ENCODE assay signal across 9 mouse cellular contexts in the genomic region with DNA sequence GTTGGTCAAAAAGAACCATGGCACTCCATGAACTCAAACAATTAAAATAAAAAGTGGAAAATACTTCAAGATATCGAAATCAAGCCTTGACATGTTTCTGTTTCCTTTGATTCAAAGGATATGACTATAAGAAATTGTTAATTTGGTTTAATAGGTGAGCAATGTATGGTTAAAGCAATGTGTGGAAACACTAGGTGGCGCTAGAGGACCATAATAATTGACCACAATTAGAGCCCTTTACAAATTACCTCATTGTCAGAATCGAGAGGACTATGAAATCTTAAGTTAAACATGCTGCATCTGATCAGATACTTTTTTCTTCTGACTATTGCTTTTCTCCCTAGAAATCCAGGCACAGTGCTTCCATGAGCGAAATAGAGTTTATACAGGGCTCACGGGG. TPM values are rescaled to one million over a fixed set of nuclear protein-coding genes. Genes with fewer than 3 reads are reported as not detected.
A peak's percentile ranks its signal among the peaks of the same experiment; 100 is the strongest.
DNase-seq lines count a peak whose midpoint lies in the region; ATAC-seq and TF ChIP-seq lines count a peak whose summit lies in the region.
"Had no signal": no experiment of that assay in that cellular context is flagged by ENCODE, and none has a peak within 500 bp of the region (broad histone marks: within the 10 kb centered on the region; RNA-seq: fewer than 3 reads in every experiment).

No protein-coding gene starts in this region.

- no peaks in the 10 kb centered on the region for H3K4me1 ChIP-seq in cerebellum, adult 2 months (ENCODE audit: control insufficient read depth, insufficient read depth, low read length)
- H3K4me1 ChIP-seq in midbrain, embryonic 12.5 days = no peaks in the 10 kb centered on the region
- H3K4me1 ChIP-seq: liver, embryonic 13.5 days had no signal

- no peak overlapping the region for H3K9ac ChIP-seq in midbrain, embryonic 12.5 days (replicated peaks)
- H3K9ac ChIP-seq: liver, embryonic 13.5 days had no signal

- peak; percentile 44; the same call in 1 of the 2 replicates for TF ChIP-seq CTCF in cerebellum, adult 2 months (IDR thresholded peaks at IDR 0.05; ENCODE audit: borderline replicate concordance, insufficient read depth, low read depth, low read length)

- no peak overlapping the region for H3K27ac ChIP-seq in cerebellum, adult 2 months (ENCODE audit: insufficient read depth, low read length)
- no peak overlapping the region for H3K27ac ChIP-seq in midbrain, embryonic 12.5 days (replicated peaks)
- H3K27ac ChIP-seq: liver, embryonic 13.5 days had no signal

- no peaks in the 10 kb centered on the region; the same call in 1 of the 2 replicates for H3K27me3 ChIP-seq in cerebellum, adult 2 months (ENCODE audit: control insufficient read depth, insufficient read depth, low read length)
- H3K27me3 ChIP-seq in midbrain, embryonic 12.5 days = no peaks in the 10 kb centered on the region
- H3K27me3 ChIP-seq: liver, embryonic 13.5 days had no signal

- peak; percentile 46 for DNase-seq in gastrocnemius, postnatal 10 days
- no peak for DNase-seq in gastrocnemius, postnatal 25 days
- peak; percentile 63 for DNase-seq in CD4-positive, CD25-positive, alpha-beta regulatory T cell, adult 2 months (ENCODE audit: low read depth, low spot score)
- peak; percentile 37 to 54 for DNase-seq in cerebellum, adult 2 months
- peak; percentile 48 to 94 for DNase-seq in frontal cortex, adult 2 months (ENCODE audit: extremely low spot score in 1 of 2, low spot score in 1 of 2)
- peak; percentile 74 to 80 for DNase-seq in layer of hippocampus, postnatal 10 days (ENCODE audit: low spot score in 2 of 2)
- DNase-seq in thymus, postnatal 4 days = peak; percentile 47
- DNase-seq: liver, embryonic 13.5 days had no signal

- TF ChIP-seq POLR2A in cerebellum, adult 2 months (IDR thresholded peaks at IDR 0.05; ENCODE audit: borderline replicate concordance, insufficient read depth, low read length) = no peak

- no peaks in the 10 kb centered on the region for H3K36me3 ChIP-seq in midbrain, embryonic 12.5 days
- H3K36me3 ChIP-seq: liver, embryonic 13.5 days had no signal

- 0 out of 2 replicates have a peak overlapping the region, but pooled peaks have one; percentile 22 for H3K4me2 ChIP-seq in midbrain, embryonic 12.5 days (replicated peaks)
- H3K4me2 ChIP-seq: liver, embryonic 13.5 days had no signal

- 17% methylated on average over 5 of the region's 5 CpGs for WGBS in cerebellum, adult 2 months
- WGBS in midbrain, embryonic 12.5 days = 19% methylated on average over 5 of the region's 5 CpGs

- H3K4me3 ChIP-seq in cerebellum, adult 2 months (replicated peaks; ENCODE audit: insufficient read depth, low read depth, low read length) = no peak overlapping the region
- H3K4me3 ChIP-seq in midbrain, embryonic 12.5 days = no peak overlapping the region
- H3K4me3 ChIP-seq: liver, embryonic 13.5 days had no signal

- ATAC-seq in midbrain, embryonic 12.5 days (ENCODE audit: low FRiP score, low read depth) = peak; percentile 77

- H3K9me3 ChIP-seq in midbrain, embryonic 12.5 days = no peaks in the 10 kb centered on the region
- H3K9me3 ChIP-seq: liver, embryonic 13.5 days had no signal

RNA-seq across cellular contexts. Expression of a gene that starts 12.5 kb away (rescaled TPM):
- under 1 TPM in 1 of 2 experiments, not detected in 1; 0.09 TPM for total RNA-seq in gastrocnemius, postnatal 10 days (2021)
- not detected for total RNA-seq in gastrocnemius, postnatal 25 days (2021)
- polyA plus RNA-seq in cerebellum, adult 2 months (2012; rRNA removed) = 22.5 and 24.7 TPM in 2 replicates
- polyA plus RNA-seq in frontal cortex, adult 2 months (2012; rRNA removed) = 45.4 and 45.9 TPM in 2 replicates
- 10 to 100 TPM; 53.6 to 55.6 TPM for total RNA-seq in layer of hippocampus, postnatal 10 days (2021)
- 15.7 and 16.5 TPM in 2 replicates for polyA plus RNA-seq in midbrain, embryonic 12.5 days (2016; fragmentation: Nextera tagmentation; extraction: Ambion mirVana)

Comparison
In these comparisons a context has a peak if more than half of its experiments do, and no peak if none do; other contexts are left out.
1. RNA of a gene that starts 12.5 kb away (total RNA-seq): 53.6 to 55.6 TPM in layer of hippocampus, postnatal 10 days; 0.09 TPM in gastrocnemius, postnatal 10 days and not detected in gastrocnemius, postnatal 25 days; every median in the first group is over 10 times any median in the second.